Mouse (Mus musculus) neutrophil, adult 5-6 weeks (primary cell): Measurements from ENCODE around the gene Cysltr2. TPM values are rescaled to one million over a fixed set of nuclear protein-coding genes. Genes with fewer than 3 reads are reported as not detected.

Experiments
- ATAC-seq: fragments of 151-379, 151-347 bp; 2 replicates; pipeline ENCODE4 v1.8.0; 2017; ENCODE audit warnings: mild to moderate bottlenecking, moderate TSS enrichment; ENCODE audit not compliant: insufficient number of reproducible peaks, poor library complexity, low FRiP score, severe bottlenecking; ENCODE audit errors: extremely low read depth
- total RNA-seq: library from RNA; stranded (forward); fragments of 200-1000 nt; gene quantifications from 2 replicates; pipeline ENCODE4 v1.2.3, GENCODE M21; 2017

The Cysltr2 gene
- 2.1 and 2.8 TPM in 2 replicates for total RNA-seq

GRCm38 (mm10) chr14:73048937-73049336 is at the start of gene Cysltr2:
Gene Cysltr2 (minus strand): TSS chr14:73049114.
- ATAC-seq: no peak

GRCm38 (mm10) chr14:73094802-73095550 is 46.1 kb upstream of the Cysltr2 start:
- ATAC-seq: no peak

- ATAC-seq: no peak
Observed at GRCm38 (mm10) chr14:73092871-73093270, 44.0 kb upstream of the Cysltr2 start.

- no peak for ATAC-seq
Observed at GRCm38 (mm10) chr14:73088224-73088623, 39.3 kb upstream of the Cysltr2 start.

GRCm38 (mm10) chr14:73087746-73088145 is 38.8 kb upstream of the Cysltr2 start:
- no peak for ATAC-seq

- ATAC-seq: no peak
Observed at GRCm38 (mm10) chr14:73087247-73087646, 38.3 kb upstream of the Cysltr2 start.

GRCm38 (mm10) chr14:73086425-73086824 is 37.5 kb upstream of the Cysltr2 start:
- no peak for ATAC-seq

- no peak for ATAC-seq
Observed at GRCm38 (mm10) chr14:73083563-73083962, 34.6 kb upstream of the Cysltr2 start.

- ATAC-seq: no peak
Observed at GRCm38 (mm10) chr14:73064460-73064859, 15.5 kb upstream of the Cysltr2 start.

GRCm38 (mm10) chr14:73058755-73059154 is 9.8 kb upstream of the Cysltr2 start:
- no peak for ATAC-seq

- no peak for ATAC-seq
Observed at GRCm38 (mm10) chr14:73057764-73058163, 8.8 kb upstream of the Cysltr2 start.

GRCm38 (mm10) chr14:73056813-73057212 is 7.9 kb upstream of the Cysltr2 start:
- ATAC-seq: no peak

GRCm38 (mm10) chr14:73045199-73045928 is 3.5 kb downstream of the Cysltr2 start:
- ATAC-seq: no peak

GRCm38 (mm10) chr14:73041689-73042088 is 7.2 kb downstream of the Cysltr2 start:
- no peak for ATAC-seq

DNA sequence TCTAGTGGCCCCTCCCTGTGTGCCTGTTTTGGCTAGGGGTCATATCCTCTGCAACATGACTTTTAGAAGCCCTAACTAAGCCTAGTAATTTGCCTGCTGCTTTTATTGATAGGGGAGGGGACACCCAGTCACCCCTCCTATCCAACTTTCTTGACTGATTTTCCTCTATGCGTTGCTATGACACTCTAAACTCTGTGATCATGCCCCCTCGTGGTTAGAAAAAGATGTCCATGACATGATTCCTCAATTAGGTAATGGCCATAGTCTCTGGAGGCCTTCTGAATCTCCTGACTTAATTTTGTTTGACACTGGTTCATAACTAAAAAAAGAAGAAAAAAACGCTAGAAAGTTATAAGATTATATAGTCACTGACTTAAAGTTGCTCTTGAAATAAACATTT is 15.6 kb downstream of the Cysltr2 start:
- ATAC-seq: no peak

GRCm38 (mm10) chr14:73031218-73031617 is 17.7 kb downstream of the Cysltr2 start:
- ATAC-seq: no peak

GRCm38 (mm10) chr14:73017272-73017671 is 31.6 kb downstream of the Cysltr2 start:
- no peak for ATAC-seq

GRCm38 (mm10) chr14:73015386-73015785 is 33.5 kb downstream of the Cysltr2 start:
- no peak for ATAC-seq

GRCm38 (mm10) chr14:73013723-73014544 is 35.0 kb downstream of the Cysltr2 start:
- no peak for ATAC-seq
